Mouse (Mus musculus) lung, postnatal 36 days (tissue): ENCODE measurements around the gene Cntd1.

Experiments used
- DNase-seq: peaks from one replicate; pipeline ENCODE4 v3.0.0; 2022; ENCODE audit warnings: mixed read lengths

Gene Cntd1

DNA sequence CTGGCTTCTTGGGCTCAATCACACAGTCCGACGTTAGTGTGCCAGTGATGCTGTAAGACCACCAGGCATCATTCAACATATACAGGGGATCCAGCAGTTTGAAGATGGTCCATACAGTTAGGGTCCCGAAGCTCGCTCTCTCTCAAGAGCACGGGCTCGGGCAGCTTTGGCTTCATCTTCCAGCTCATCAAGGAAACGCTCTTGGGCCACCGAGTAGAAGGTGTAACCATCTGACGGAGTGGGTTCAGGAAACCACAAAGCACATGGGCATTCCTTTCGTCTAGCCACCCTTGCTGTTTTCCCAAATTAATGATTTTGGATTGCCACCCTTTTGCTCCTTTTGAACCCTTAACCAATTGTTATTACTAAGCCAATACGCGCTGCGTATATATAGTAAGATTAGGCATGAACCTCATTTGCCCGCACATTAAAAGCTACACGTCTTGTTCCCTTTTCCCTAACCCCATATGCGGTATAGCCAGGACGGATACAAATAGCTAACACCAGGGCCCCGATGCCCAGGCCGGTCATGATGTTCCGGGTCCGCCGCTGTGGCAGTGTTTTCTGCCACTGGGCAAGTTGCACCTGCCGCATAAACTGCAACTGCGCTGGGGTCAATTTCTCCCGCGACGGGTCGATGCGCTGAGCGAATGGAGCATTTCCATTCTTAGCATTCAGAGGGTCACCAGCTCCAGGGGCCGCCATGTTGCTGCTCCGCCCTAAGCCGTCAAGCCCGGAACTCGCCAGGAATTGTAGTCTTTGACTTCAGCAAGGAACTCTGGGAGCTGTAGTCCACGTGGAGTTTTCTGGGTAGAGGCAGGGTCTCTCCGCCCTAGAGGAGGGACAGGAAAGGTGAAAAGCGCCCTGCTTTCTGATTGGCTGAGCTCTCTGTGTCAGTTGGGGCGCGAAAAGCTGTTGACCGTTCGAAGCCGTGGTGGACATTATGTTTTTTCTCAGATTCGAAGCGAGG lies at the start of gene Cntd1, which contains the start of gene Coa3:
Cntd1 (plus strand) TSS at position 790 of the 970 bp plus-strand sequence.
Coa3 (minus strand) TSS at position 892 of the 970 bp plus-strand sequence.
- DNase-seq: peak; percentile 94

GRCm38 (mm10) chr11:101229361-101229900 lies 49.4 kb upstream of the Cntd1 start:
- peak; percentile 61 for DNase-seq

GRCm38 (mm10) chr11:101230061-101230511 lies 48.7 kb upstream of the Cntd1 start:
- peak; percentile 73 for DNase-seq

DNA sequence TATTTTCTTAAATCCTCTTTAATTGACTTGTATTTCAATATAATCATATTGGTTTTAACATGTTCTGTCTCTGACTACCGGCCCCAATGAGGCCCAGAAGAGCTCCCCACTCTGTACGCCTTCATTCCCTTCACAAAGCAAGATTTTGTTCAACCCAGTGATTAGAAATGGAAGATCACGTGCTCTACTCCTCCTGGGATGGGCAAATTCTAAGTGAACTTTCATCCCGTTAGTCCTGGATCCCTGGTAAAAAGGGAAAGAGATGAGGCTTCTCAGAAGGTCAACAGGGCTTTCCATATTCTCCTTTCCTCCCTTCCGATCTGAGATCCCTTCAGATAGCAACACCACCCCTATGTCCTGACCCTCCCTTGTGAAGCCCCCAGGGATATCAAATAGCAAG lies 48.3 kb upstream of the Cntd1 start:
- DNase-seq: no peak

DNA sequence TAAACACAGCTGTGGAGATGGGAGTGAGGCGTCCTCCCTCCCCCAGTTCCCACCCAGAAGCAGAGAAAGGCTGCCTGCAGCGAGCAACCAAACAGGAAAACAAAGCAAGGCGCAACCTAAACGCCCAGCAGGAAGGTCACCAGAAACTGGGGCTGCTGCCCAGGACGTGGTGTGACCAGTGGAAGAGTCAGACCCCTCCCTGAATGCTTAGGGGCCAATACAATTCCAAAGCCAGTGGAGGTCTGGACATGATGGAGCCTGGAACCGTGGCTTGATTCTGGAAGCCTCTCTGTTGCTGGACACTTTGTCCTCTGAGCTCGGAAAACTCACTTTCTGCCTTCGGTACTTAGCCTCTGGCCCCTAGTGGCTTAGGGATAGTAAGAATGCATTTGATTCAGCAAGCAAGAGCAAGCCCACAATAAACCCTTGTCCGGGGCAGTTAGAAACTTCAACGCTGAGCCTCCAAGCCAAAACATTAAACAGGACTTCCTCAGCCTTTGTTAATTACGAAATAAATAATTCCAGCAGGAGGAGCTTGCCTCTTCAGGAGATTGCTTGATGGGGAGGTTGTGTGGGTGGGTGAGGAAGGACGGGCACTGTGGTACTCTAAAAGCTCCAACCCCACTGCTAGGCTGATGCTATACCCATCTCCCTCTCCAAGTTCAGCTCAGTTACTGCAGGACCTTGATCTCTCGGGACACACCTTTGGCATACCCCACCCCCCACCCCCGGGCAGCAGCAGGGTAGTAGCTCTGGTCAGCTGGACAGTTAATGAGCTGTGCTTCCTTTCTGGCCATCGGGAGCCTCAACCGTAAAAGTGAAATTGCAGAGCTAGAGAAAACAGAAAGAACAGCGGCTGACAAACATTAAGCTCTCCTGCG lies 47.6 kb upstream of the Cntd1 start:
- peak; percentile 91 for DNase-seq

- peak; percentile 88 for DNase-seq
Observed at GRCm38 (mm10) chr11:101232010-101232839, 46.6 kb upstream of the Cntd1 start.

DNA sequence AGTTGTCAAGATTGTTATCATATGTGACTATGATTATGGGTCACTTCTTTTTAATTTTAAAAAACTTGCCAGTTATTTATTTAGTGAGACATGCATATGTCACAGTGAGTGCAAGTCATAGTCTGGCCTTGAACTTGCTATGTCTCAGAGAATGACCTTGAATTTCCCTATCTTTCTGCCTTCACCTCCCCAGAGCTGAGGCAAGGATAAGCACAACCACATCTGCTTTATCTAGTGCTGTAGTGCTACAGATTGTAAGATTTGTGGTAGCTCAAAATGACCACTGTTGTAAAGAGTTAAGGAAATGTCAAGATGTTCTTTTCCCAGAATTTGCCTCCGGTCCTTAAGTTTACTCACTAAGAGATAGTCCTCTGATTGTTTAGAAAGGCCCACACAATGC lies 45.6 kb upstream of the Cntd1 start:
- no peak for DNase-seq

GRCm38 (mm10) chr11:101234124-101234523 lies 44.7 kb upstream of the Cntd1 start:
- no peak for DNase-seq

GRCm38 (mm10) chr11:101235429-101235828 lies 43.4 kb upstream of the Cntd1 start:
- no peak for DNase-seq

- DNase-seq: no peak
Observed at GRCm38 (mm10) chr11:101236782-101237181, 42.0 kb upstream of the Cntd1 start.

- DNase-seq: peak; percentile 48
Observed at GRCm38 (mm10) chr11:101238071-101238647, 40.7 kb upstream of the Cntd1 start.

GRCm38 (mm10) chr11:101245071-101245470 lies 33.7 kb upstream of the Cntd1 start:
- DNase-seq: no peak

- peak; percentile 78 for DNase-seq
Observed at GRCm38 (mm10) chr11:101245855-101246701, 32.7 kb upstream of the Cntd1 start, which contains the start of gene Ramp2. TSS of gene Ramp2 (plus strand) at chr11:101246028.

DNA sequence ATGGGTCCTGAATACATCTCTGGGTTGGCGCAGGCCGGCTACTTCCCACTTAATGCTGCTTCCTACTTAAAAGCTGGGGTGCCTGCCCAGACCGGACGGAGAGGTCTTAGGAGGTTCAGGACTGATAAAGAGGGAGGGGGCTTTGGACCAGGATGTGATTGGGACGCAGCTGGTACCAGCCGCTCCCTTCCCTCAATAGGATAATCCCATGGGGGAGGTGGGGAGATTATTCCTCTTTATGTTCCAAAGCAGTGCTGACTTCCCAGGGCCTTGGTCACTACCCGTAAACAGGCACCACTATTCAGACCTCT lies 32.2 kb upstream of the Cntd1 start:
- DNase-seq: peak; percentile 36

- DNase-seq: no peak
Observed at GRCm38 (mm10) chr11:101247521-101248030, 31.2 kb upstream of the Cntd1 start.

DNA sequence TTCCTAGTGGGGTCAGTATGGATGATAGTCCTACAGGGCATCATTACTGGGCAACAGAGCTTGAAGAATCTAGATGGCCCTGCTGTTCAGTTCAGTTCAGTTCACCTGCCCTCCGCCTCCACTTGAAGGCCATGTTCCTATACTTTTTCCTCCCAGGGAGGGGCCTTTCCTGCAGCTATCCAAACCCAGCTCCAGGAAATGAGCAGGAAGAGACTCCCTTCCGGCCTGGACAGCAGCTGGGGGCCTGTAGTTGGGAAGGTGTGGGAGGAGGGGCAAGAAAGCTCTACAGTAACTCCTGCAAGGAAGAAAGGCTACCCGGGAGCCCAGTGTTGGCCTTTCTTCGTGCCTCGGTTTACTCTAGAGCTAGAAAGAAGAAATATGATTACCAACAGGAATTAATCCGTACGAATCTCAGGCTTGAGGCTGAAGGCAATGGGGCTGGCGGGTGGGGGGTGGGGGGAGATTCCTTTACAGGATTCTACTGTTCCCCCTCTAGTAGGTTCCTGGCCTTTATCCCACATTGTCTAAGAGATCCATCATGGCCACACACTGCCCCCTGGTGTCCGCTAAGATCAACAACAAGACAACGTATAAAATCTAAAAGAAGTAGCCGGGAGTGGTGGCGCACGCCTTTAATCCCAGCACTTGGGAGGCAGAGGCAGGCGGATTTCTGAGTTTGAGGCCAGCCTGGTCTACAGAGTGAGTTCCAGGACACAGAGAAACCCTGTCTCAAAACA lies 30.4 kb upstream of the Cntd1 start:
- peak; percentile 86 for DNase-seq

DNA sequence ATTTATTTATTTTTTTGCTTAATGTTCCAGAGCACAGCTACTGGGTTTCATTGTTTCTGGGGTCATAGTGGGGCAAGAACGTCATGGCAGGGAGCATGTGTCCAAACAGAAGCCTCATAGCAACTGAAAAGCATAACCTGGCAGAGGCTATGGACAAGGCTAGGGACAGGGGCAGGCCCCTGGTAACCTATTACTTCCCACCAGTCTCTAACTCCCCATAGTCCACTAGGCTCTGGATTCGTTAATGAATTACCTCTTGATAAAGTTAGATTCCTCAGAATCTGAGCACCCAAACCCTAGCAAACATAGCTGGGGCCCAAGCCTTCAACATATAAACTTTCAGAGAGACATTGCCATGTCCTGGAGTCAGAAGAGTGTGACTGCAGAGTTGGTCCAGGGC lies 27.8 kb upstream of the Cntd1 start:
- no peak for DNase-seq

- no peak for DNase-seq
Observed at GRCm38 (mm10) chr11:101252941-101253340, 25.9 kb upstream of the Cntd1 start.

GRCm38 (mm10) chr11:101253613-101254389 lies 25.0 kb upstream of the Cntd1 start, which contains the start of gene Vps25:
TSS of gene Vps25 (plus strand) at chr11:101253707.
- peak; percentile 91 for DNase-seq
